Mouse (Mus musculus) kidney, adult 18-20 months (tissue): Measurements from ENCODE around the gene Dlg4.

Experiments
- DNase-seq: peaks from one replicate; pipeline ENCODE4 v3.0.0; 2021

Gene Dlg4

DNA sequence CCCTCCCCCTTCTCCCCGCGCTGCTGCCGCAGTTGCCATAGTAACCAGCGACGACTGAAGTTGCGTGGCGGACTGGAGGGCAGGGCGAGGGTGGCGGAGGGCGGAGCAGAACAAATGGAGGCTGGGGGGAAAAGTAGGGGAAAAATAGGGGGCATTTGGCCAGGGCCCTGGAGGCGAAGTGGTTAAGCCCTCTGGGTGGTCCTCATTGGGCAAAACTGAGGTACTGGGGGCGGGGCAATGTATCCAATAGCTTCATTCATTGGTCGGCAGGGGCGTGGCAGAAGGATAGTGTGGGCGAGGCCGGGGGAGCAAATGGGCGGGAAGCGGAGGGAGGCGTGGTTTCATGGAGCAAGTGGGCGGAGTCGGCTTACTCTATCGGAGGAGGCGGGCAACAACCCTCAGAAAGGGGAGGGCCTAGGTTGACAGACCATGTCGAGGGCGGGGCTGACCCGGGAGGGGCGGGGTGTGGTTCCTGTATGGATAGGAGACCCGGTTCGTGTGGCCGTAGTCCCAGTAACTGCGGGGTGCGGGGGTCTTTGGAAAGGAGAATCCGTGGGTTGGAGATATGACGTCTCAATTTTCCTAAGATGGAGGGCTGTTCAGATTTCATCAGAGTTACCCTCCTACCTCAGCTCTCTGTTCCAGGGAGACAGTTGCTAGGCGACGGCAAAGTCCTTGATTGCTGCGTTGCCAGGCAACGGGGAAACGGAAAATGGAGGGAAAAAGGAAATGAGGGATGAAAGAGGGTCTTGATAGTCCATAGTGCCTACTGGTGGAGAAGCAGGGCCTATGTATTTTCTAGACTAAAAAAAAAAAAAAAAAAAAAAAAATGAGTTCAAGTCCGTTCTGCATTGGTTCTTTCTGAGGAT is 4.8 kb downstream of the Dlg4 start:
- peak; percentile 96 for DNase-seq

DNA sequence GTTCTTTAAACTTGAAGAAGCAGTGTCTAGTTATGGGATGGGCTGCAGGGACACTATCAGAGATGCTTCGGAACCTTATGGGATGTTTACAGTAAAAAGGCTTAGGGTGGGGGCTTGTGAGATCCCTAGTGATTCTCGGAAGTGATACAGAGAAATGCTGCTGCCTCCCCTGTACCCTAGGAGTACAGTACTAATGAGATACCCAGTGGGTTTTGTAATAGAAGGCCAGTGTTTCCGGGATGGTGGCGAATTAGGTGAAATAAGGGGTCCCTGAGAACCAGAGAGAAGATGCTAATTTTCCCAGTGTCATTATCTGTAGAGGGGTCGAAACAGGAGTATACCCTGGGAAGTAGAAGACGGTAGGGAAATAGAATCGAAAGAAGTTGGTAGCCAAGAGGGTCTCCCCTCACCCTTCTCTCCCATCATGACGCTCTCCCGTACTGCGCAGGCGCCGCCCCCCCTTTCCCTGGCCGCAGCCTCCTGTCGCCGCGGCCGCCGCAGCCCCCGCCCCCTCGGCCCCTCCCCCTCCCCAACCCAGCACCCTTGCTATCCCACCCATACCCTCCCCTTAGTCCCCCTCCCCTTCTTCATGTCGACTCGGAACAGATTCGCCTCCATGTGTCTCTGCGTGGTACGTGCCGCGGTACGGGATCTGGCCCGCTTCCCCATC is 6.9 kb downstream of the Dlg4 start:
- no peak for DNase-seq

DNA sequence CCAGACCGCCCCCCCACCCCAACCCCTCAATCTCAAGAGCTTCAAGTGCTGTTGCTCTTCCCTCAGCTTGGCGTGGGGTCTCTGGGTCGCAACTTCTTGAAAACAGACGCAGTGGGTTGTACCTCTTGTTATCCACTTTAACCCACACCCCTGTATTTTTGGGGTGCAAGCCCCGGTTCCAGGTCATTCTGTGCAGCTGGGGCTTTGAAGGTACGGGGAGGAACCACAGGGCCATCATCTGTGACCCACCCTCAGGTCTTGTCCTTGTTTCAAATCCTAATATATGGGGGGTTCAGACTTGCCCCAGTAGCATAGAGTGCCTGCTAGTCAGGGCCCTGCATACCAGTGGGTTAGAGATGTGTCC is 7.4 kb downstream of the Dlg4 start:
- DNase-seq: no peak

DNA sequence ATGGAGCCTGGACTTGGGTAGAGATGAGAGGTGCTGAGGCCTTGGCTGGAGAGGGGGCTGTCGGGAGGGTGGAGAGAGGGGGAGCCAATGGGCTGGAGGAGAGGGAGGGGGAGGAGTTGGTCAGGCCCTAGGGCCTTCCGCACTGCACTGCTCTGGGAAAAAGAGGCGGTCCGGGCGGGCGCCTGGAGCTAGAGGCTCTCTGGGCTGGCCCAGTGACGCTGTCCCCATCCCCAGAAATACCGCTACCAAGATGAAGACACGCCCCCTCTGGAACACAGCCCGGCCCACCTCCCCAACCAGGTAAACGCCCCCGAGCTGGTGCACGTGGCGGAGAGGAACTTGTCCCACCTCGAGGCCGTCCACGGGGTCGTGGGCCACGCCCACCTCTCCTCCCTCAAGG is 9.9 kb downstream of the Dlg4 start:
- no peak for DNase-seq

DNA sequence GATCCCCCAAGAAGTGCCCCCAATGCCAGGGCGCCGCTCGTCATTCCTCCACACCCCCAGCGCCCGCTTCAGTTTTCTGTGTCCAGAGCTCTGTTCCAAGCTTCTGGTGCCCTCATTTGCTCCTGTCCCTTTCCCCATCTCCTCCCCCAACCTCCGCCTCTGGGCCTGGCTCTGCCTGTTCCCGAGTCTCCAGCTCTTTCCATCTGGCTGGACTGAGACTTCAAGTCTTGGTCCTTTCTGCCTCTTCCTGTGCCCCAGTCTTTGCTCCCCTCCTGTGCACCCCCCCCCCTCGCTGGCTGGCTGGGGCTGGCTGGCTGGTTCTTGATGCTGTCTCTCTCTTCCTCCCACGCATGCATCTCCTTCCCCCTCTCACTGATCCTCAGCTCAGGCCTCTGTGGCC is 10.7 kb downstream of the Dlg4 start:
- no peak for DNase-seq

DNA sequence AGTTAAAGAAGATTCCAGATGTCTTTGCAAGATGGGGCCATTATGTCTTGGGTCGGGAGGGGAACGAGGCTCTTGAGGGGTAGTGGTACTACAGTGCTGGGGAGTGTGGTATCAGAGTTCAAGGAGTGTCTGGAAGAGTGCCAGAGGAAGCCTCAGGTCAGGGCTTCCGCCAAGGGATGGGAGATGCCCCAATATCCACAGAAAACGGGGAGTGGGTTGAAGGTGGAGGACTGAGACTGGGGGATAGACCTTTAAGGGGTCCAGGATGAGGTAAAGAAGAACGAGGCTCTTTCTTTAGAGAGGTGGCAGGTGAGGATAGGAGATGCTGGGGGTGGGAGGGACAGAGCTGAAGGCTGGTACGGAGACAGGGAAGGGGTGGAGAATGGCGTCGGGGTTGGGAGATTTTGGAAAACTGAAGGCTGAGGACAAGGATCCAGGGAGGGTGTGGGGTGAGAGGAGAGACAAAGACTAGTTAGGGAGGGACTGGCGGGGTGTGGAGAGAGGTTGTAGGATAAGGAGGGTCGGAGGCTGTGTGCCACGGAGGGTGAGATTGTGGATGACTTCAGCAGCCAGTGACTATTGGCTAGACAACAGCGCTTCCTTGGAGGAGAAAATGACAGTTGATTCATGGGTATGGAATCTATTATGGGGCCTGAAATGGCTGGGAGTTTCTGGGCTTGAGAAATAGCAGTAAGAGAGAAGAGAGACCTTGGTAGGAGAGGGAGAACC is 11.8 kb downstream of the Dlg4 start:
- no peak for DNase-seq

DNA sequence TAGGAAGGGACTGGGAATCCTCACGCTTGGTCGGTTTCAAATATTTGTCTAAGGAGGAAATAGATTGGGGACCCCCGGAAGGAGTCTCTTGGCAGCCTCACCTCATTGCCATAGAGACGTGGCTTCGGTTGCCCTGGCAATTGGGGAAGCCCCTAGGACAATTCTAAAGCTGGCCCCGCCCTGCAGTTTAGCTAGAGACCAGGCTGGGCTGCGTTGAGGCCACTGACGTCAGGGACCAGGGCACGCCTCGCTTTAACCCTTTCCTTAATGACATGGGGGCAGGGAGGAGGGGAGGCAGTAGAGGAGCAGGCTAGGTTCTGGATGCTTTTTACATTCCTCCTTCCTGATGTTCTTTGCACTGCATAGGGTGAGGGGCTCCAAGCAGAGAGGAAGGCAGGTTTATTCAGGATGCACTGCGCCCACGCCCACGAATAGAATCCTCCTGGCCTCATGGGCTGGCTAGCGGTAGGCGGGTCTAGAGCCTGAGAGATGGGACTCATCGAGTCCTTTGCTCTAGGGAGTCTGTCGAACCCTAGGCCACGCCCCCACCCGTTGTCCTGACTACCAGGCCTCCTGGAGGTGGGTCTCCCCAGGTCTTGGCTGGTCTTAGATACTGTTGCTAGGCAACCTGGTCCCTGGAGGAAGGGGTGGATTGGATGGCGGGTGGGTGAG is 12.5 kb downstream of the Dlg4 start:
- DNase-seq: no peak

DNA sequence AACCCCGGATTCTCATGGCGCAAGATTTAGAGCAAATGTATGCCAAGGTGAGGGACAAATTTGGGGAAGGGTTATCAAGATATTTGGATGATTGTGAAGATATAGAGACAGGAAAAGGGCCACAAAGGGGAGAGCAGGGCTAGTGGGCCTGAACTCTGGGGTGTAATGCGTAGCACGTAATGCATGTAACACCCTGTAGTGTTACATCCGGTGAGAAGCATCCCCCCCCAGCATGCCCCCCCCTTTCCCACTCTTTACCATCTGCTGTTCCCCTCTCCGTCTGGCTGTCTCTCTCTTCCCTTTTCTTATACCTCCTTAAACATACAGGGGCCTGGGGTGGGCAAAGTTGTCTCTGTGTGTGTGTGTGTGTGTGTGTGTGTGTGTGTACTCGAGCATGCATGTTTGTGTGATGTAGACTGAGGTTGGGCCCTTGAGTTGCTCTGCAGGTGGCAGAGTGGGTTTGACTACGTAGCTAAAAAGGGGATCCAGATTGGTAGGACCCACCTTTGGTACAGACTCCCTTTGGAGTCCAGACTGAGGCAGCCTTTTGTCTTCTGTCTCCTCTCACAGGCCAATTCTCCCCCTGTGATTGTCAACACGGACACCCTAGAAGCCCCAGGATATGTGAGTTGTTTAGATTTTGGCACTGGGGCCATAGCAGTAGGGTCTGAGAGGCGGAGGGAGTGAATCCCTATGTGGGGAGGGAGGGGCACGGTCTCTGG is 13.2 kb downstream of the Dlg4 start:
- no peak for DNase-seq

DNA sequence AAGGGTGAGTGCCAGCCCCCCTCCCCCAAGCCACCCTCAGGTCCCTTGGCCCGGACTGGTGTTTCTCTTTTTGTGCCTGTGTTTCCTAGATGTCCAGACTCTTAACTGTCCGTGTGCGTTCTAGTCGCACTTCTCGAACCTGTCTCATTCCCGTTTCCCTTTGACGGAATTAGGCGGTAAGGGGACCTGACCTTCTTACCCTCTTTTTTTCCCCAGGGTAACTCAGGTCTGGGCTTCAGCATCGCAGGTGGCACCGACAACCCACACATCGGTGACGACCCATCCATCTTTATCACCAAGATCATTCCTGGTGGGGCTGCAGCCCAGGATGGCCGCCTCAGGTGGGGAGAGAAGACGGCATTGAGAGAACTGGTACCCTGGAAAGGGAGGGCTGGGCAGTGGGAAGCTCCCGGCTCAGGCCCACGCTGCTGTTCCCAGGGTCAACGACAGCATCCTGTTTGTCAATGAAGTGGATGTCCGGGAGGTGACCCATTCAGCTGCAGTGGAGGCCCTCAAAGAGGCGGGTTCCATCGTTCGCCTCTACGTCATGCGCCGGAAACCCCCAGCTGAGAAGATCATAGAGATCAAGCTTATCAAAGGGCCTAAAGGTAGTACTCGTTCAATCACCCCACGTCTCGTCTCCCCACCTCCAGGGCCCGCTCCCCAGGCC is 14.0 kb downstream of the Dlg4 start:
- no peak for DNase-seq

DNA sequence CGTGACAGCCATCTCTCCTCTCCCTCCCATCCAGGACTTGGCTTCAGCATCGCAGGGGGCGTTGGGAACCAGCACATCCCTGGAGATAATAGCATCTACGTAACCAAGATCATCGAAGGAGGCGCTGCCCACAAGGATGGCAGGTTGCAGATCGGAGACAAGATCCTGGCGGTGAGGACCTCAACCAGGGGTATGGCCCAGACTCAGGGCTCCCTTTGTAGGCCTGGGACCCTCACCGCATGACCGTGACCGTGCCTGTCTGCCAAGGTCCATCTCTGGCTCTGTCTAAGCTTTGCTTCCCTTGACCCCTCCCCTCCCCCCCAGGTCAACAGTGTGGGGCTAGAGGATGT is 14.6 kb downstream of the Dlg4 start:
- no peak for DNase-seq

DNA sequence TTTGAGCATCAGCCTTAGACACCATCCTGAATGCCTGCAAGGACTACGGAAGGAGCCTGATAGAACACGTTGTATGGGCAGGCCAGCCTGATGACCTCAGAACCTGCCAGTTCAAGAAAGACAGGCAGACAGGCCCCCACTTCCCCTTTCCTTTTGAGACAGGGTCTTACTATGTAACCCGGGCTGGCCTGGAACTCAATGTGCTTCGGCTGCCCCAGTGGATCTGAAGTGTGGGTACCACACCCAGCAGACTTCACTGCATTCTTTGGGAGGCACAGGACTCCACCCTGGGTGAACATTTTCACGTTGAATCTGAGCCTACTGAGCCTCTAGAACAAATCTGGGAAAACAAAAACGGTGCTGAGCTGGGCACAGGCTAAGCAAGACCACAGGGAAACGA is 21.4 kb downstream of the Dlg4 start:
- DNase-seq: no peak

DNA sequence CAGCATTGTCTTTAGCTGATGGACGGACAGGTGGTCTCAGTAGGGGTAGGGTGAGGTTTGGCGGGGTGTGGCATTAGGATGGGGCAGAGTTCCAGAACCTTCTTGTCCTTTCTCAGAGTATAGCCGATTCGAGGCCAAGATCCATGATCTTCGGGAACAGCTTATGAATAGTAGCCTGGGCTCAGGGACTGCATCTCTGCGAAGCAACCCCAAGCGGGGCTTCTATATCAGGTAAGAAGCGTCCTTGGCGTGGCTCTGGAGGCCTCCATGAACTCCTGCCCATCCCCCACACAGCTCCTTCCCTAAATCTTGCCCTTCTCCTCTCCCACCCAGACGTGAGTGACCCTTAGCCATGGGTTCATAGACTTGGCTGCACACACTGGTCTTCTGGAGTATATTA is 22.9 kb downstream of the Dlg4 start:
- DNase-seq: no peak

DNA sequence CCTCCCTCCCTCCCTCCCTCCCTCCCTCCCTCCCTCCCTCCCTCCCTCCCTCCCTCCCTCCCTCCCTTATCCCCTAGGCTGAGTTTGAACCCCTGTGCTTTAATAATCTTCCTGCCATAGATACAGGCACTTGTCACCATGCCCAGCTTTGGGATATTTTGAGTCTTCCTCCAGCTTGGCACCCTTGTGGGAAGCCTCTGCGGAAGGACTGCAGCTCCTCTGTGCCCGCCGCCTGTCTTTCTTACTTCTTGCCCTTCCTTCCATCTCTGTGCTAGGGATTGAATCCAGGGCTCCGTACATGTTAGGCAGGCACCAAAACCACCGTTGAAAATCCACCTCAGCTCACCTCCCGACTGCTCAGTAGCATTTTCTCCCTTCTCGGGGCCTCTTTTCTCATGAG is 23.4 kb downstream of the Dlg4 start:
- no peak for DNase-seq

DNA sequence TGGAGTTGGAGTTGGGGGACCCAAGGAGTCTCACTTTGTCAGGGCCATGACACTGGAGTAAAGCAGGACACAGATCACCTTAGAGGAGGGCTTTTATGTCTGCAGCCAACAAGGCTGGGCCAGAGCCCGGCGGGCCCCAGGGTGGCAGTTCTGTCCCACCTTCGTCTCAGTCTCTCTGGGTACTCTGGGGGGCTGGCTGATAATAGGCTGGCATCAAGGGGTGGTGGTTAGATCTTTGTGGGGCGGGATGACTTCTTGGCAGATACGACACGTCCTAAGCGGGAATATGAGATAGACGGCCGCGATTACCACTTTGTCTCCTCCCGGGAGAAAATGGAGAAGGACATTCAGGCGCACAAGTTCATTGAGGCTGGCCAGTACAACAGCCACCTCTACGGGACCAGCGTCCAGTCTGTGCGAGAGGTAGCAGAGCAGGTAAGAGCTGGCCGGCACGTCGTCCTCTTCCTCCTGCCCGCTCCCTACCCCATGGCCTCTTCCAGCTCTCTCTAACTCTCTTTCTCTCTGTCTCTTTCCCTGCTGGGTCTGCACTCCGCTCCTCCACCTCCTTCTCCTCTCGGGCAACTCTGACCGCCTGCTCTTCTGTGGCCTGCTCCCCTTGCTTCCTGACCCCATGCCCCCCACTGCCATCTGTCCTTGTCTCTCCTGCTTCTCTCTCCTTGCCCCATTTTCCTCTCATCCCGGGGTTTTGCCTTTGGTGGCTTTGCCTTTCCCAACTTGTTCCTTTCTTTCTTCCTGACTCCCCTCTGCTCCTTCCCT is 25.8 kb downstream of the Dlg4 start:
- no peak for DNase-seq

DNA sequence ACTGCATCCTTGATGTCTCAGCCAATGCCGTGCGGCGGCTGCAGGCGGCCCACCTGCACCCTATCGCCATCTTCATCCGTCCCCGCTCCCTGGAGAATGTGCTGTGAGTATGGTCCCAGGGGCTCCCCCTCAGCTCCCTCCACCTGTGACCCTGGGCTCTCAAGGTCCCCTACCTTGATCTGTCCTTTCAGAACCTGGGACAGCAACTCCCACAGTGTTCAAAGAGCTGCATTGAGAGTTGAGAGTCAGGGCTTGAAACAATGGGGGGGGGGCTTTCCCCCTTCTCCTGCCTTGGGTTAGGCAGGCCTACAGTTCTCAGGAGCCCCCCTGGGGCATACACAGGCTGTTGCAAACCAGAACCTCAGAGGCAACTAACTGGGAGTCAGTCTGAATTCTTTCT is 26.9 kb downstream of the Dlg4 start:
- DNase-seq: no peak

DNA sequence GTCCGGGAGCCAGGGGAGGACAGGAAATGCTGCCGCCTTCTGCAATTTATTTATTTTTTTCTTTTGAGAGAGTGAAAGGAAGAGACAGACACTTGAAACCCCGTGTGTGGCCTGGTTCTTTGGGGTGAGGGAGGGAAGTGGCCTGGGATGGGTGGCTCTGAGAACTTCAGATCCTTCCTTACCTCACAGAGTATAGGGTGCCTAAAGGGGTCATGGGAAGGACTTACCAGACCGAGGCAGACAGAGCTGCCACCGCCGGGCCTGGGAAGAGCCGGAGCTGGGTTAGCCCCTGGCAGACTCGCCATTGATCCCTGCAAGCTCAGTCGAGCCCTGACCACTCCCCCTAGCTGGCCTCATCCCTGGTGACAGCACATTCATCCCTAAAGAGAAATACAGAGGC is 28.7 kb downstream of the Dlg4 start:
- no peak for DNase-seq

DNA sequence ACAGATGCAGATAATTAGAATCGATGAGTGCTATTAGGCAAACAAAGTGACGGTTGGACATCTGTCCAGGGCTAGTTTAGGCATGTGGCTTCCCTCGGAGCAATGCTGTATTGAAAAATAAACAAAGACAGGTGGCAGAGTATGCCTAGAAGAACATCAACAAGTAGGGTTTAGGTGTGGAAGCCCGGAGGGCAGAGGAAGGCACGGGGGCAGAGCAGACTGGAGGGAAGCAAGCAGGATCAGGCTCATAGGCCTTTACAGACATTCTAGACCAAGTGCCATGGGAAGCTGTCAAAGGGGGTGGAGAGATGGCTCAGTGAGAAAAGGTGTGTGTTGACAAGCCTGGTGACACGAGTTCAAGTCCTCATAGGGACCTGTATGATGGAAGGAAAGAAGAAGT is 32.6 kb downstream of the Dlg4 start:
- no peak for DNase-seq

DNA sequence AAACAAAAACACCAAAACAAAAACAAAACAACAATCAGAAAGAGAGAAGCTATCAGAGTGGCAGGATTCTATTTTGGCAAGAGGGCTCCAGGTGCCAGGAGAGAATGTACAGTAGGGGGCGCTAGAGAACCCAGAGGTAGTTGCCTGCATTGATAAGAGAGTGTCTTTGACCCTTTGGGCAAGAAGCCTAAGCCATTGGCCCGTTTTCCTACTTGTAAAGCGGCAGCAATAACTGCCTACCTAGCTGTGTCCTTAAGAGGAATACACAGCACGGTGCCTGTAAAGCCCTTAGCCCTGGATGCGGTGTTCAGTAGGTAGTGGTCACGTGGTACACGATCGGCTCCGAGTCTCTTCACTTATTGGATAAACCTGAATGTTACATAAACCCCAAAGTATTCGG is 33.1 kb downstream of the Dlg4 start:
- no peak for DNase-seq

DNA sequence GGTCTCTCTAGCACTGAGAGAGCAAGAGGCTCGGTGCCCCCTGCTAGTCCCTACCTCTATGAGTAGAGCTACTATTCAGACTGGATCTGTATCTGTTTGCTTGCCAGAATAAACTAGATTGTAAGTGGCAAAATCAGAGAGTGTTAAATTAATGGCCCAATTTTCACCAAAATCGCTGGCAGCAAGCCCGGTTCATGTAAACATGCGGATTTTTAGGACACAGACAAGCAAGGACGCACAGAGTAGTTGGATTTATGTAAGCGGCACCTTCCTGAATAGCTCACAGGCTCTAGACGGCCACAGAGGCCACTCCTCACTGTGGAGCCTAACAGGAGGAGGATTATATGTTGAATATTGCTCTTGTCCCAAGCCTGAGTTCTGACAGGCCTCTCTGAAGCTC is 36.4 kb downstream of the Dlg4 start:
- DNase-seq: no peak

DNA sequence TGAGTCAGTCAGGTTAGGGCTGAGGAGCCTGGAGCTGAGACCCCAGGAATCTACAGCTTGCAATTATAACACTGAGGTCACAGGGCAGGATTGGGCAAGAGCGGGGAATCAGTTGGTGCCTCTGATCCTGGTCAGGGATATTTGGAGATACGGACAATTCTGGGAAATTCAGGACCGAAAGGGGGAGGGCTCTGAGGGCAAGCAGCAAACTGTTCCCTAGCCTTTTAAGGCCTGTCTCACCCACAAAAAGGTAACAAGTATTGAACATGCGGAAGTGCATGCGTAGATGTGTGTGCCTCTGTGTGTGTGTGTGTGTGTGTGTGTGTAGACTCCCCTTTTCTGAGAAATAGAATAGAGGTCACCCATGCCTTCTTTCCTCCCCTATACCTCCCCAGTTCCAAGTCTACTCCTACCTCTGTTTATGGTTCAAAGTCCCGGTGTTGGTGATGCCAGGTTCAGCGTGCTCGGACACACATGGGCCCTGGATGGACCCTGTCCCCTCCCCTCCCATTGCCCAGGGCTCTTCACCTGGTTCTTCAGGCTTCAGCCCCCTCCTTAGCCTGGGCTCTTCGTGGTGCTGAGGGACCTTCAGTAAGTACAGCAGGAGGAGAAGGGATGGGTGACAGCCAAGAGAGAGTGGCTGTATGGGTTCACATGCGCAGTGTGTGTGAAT is 37.3 kb downstream of the Dlg4 start, which contains the start of gene Asgr1:
Gene Asgr1, plus strand, starts transcription at position 188 of the 673 bp plus-strand sequence.
- peak; percentile 20 for DNase-seq
